Mouse (Mus musculus): ENCODE results near the gene Rcsd1. TPM values are rescaled to one million over a fixed set of nuclear protein-coding genes. Genes with fewer than 3 reads are reported as not detected.

The Rcsd1 gene
- total and polyA plus RNA-seq, 2 experiments from 2014 or later: 94.0 to 116 TPM

DNA sequence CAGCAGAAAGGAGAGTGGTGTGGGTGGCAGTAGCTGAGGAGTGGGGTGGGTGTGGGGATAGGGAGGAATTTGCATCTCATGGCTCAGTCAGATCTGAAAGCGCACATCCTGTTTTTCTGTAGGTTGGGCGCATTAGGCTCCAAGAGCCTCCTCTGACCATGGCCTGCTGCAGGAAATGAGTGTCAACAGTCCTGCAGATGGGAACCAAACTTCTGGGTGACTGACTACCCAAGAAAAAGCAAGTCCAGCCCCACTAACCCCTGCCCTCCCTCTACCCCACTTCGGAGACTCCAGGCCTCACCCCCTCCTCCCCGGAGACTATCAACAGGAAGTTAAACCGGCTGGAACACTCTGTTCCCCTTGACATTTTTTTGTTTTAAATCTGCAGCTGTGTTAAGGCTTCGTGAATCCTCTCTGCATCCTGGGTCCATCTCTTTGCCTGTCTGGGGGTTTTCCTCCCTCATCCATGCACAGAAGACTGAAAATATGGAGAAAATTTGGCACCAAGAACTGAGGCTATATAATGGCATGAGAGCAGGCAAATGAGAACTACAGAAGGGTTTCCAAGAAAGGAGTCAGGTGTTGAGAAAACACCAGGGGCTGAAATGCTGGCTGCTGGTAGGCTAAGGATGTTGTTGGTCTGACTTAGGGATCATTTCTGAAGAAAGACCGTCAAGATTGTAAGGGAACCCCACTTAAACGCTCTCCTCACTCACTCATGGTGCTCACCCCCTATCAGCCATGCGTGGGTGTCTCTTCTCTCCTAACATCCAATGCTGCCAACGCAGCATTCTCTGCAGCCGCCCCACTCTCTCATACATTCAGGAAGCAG, 8.4 kb upstream of the Rcsd1 start:
- Histone ChIP-seq H3K36me3 (replicated peaks; ENCODE audit: control insufficient read depth, insufficient read depth, low read length) (no peaks in the 10 kb centered on the region), H3K4me3 (ENCODE audit: low read depth, low read length) (peak overlapping the region; percentile 19), H3K27me3 (ENCODE audit: control insufficient read depth, insufficient read depth, low read length) (no peaks in the 10 kb centered on the region), H3K9me3 (replicated peaks; ENCODE audit: control insufficient read depth, low read length) (no peaks in the 10 kb centered on the region), H3K27ac (ENCODE audit: low read depth) (peak overlapping the region; percentile 93), H3K4me2 (ENCODE audit: low read depth, low read length) (peak overlapping the region; percentile 51), H3K9ac (replicated peaks; ENCODE audit: low read depth, low read length) (peak overlapping the region; percentile 37; the same call in 1 of the 2 replicates), H3K4me1 (ENCODE audit: control insufficient read depth, insufficient read depth) (peaks cover 15% of the 10 kb centered on the region)
- no peak for TF ChIP-seq CTCF (IDR thresholded peaks at IDR 0.05; ENCODE audit: low read depth)
- peak; percentile 89 for TF ChIP-seq EP300 (IDR thresholded peaks at IDR 0.05; ENCODE audit: low read depth)
- DNase-seq (ENCODE audit: low spot score): peak; percentile 86
- WGBS: 23% methylated on average over 11 of the region's 11 CpGs
- ATAC-seq (ENCODE audit: insufficient read depth, low read depth): peak; percentile 84

DNA sequence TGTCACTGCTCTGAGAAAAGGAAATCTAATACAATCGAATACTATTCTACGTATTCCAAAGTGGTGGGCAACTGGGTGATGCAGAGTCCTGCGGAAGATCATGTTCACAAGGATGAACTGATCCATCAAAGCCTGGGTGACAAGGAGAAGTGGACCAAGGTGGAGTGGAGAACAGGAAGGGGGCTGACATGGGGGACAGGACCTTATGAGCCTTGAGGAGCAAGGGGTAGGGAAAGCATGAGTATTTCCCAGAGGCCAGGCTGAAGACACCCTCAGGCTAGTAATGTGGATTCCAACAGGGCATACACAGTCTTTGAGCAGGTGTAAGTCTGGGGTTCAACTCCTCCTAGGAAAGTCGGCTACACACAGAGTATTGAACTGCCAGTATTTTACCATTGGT, 6.9 kb upstream of the Rcsd1 start:
- ATAC-seq (ENCODE audit: insufficient read depth, low read depth) (no peak), DNase-seq (ENCODE audit: low spot score) (no peak)
- H3K4me2 ChIP-seq (ENCODE audit: low read depth, low read length): no peak overlapping the region
- no peaks in the 10 kb centered on the region for H3K9me3 ChIP-seq (replicated peaks; ENCODE audit: control insufficient read depth, low read length)
- peaks cover 15% of the 10 kb centered on the region for H3K4me1 ChIP-seq (ENCODE audit: control insufficient read depth, insufficient read depth)
- H3K36me3 ChIP-seq (replicated peaks; ENCODE audit: control insufficient read depth, insufficient read depth, low read length): no peaks in the 10 kb centered on the region
- TF ChIP-seq CTCF (IDR thresholded peaks at IDR 0.05; ENCODE audit: low read depth): no peak
- TF ChIP-seq EP300 (IDR thresholded peaks at IDR 0.05; ENCODE audit: low read depth): no peak
- H3K27ac ChIP-seq (ENCODE audit: low read depth): peak overlapping the region; percentile 93; the same call in 1 of the 2 replicates
- no peak overlapping the region for H3K4me3 ChIP-seq (ENCODE audit: low read depth, low read length)
- H3K27me3 ChIP-seq (ENCODE audit: control insufficient read depth, insufficient read depth, low read length): no peaks in the 10 kb centered on the region
- H3K9ac ChIP-seq (replicated peaks; ENCODE audit: low read depth, low read length): no peak overlapping the region
- WGBS: 85% methylated on average over 4 of the region's 4 CpGs

- no peak for ATAC-seq (ENCODE audit: insufficient read depth, low read depth)
Observed at GRCm38 (mm10) chr1:165713798-165714197, 4.2 kb upstream of the Rcsd1 start.

DNA sequence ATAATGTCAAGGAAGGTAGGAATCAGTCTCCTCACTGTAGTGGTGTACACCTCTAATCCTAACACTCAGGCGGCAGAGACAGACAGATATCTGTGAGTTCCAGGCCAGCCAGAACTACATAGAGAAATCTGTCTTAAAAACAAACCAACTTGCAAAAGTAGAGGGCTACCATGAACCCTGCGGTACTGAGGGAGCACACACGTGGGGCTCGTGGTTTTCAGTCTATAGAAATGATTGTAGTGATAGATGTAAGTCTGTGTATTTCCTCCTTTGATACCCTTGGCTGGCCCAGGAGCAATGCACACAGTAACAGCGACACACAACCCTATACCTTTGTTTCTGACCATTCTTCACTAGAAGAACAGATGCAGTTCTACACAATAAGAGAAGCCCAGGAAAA, 2.4 kb upstream of the Rcsd1 start:
- Histone ChIP-seq H3K9me3 (replicated peaks; ENCODE audit: control insufficient read depth, low read length) (no peaks in the 10 kb centered on the region), H3K4me1 (ENCODE audit: control insufficient read depth, insufficient read depth) (peaks cover 13% of the 10 kb centered on the region), H3K9ac (replicated peaks; ENCODE audit: low read depth, low read length) (no peak overlapping the region), H3K4me3 (ENCODE audit: low read depth, low read length) (no peak overlapping the region), H3K36me3 (replicated peaks; ENCODE audit: control insufficient read depth, insufficient read depth, low read length) (no peaks in the 10 kb centered on the region), H3K4me2 (ENCODE audit: low read depth, low read length) (no peak overlapping the region), H3K27me3 (ENCODE audit: control insufficient read depth, insufficient read depth, low read length) (no peaks in the 10 kb centered on the region), H3K27ac (ENCODE audit: low read depth) (no peak overlapping the region)
- ATAC-seq (ENCODE audit: insufficient read depth, low read depth) (no peak), DNase-seq (ENCODE audit: low spot score) (no peak)
- TF ChIP-seq CTCF (IDR thresholded peaks at IDR 0.05; ENCODE audit: low read depth) (no peak), EP300 (IDR thresholded peaks at IDR 0.05; ENCODE audit: low read depth) (no peak)
- WGBS: 80% methylated on average over 5 of the region's 5 CpGs

More at GRCm38 (mm10) chr1:165713798-165714197, 4.2 kb upstream of the Rcsd1 start:
- no peak overlapping the region for H3K4me2 ChIP-seq (ENCODE audit: low read depth, low read length)
- H3K9ac ChIP-seq (replicated peaks; ENCODE audit: low read depth, low read length): no peak overlapping the region
- no peaks in the 10 kb centered on the region for H3K9me3 ChIP-seq (replicated peaks; ENCODE audit: control insufficient read depth, low read length)
- H3K36me3 ChIP-seq (replicated peaks; ENCODE audit: control insufficient read depth, insufficient read depth, low read length): no peaks in the 10 kb centered on the region
- TF ChIP-seq CTCF (IDR thresholded peaks at IDR 0.05; ENCODE audit: low read depth) (no peak), EP300 (IDR thresholded peaks at IDR 0.05; ENCODE audit: low read depth) (no peak)
- no peaks in the 10 kb centered on the region for H3K27me3 ChIP-seq (ENCODE audit: control insufficient read depth, insufficient read depth, low read length)
- no peak for DNase-seq (ENCODE audit: low spot score)
- H3K4me3 ChIP-seq (ENCODE audit: low read depth, low read length): no peak overlapping the region
- WGBS: 55% methylated on average over 5 of the region's 5 CpGs
- H3K27ac ChIP-seq (ENCODE audit: low read depth): peak overlapping the region; percentile 25; the same call in 1 of the 2 replicates
- H3K4me1 ChIP-seq (ENCODE audit: control insufficient read depth, insufficient read depth): peaks cover 24% of the 10 kb centered on the region

- H3K27ac ChIP-seq (ENCODE audit: low read depth): peak overlapping the region; percentile 96
- H3K9ac ChIP-seq (replicated peaks; ENCODE audit: low read depth, low read length): peak overlapping the region; percentile 96; the same call in 1 of the 2 replicates
- H3K9me3 ChIP-seq (replicated peaks; ENCODE audit: control insufficient read depth, low read length): no peaks in the 10 kb centered on the region
- no peaks in the 10 kb centered on the region for H3K27me3 ChIP-seq (ENCODE audit: control insufficient read depth, insufficient read depth, low read length)
- peak overlapping the region; percentile 78 for H3K4me2 ChIP-seq (ENCODE audit: low read depth, low read length)
- H3K4me1 ChIP-seq (ENCODE audit: control insufficient read depth, insufficient read depth): peaks cover 43% of the 10 kb centered on the region
- no peak for ATAC-seq (ENCODE audit: insufficient read depth, low read depth)
- no peak for DNase-seq (ENCODE audit: low spot score)
- peak overlapping the region; percentile 90 for H3K4me3 ChIP-seq (ENCODE audit: low read depth, low read length)
- TF ChIP-seq EP300 (IDR thresholded peaks at IDR 0.05; ENCODE audit: low read depth) (no peak), CTCF (IDR thresholded peaks at IDR 0.05; ENCODE audit: low read depth) (no peak)
- WGBS: 33% methylated on average over 9 of the region's 9 CpGs
- H3K36me3 ChIP-seq (replicated peaks; ENCODE audit: control insufficient read depth, insufficient read depth, low read length): no peaks in the 10 kb centered on the region
Observed at GRCm38 (mm10) chr1:165708686-165709380, 724 bp downstream of the Rcsd1 start.
